Mouse (Mus musculus): ENCODE measurements around the gene Lrrc28. TPM values are rescaled to one million over a fixed set of nuclear protein-coding genes. Genes with fewer than 3 reads are reported as not detected.
A peak's percentile ranks its signal among the peaks of the same experiment; 100 is the strongest.

Lrrc28 gene
- 44.7 and 58.3 TPM in 2 replicates for polyA plus RNA-seq (2012; rRNA removed)

- peak; percentile 100 for DNase-seq (ENCODE audit: low read depth)
- peak; percentile 78; the same call in 1 of the 2 replicates for TF ChIP-seq POLR2A (IDR thresholded peaks at IDR 0.05; ENCODE audit: borderline replicate concordance, extremely low read depth, insufficient read depth, insufficient read length, poor library complexity, severe bottlenecking)
- TF ChIP-seq CTCF (IDR thresholded peaks at IDR 0.05; ENCODE audit: borderline replicate concordance, extremely low read depth, insufficient read depth, insufficient read length): no peak
Observed at GRCm38 (mm10) chr7:67644833-67645680, at the start of gene Lrrc28. Gene Lrrc28 (minus strand): TSS chr7:67645268.

GRCm38 (mm10) chr7:67692791-67693538 is 47.9 kb upstream of the Lrrc28 start:
- no peak for DNase-seq (ENCODE audit: low read depth)
- TF ChIP-seq CTCF (IDR thresholded peaks at IDR 0.05; ENCODE audit: borderline replicate concordance, extremely low read depth, insufficient read depth, insufficient read length) (no peak), POLR2A (IDR thresholded peaks at IDR 0.05; ENCODE audit: borderline replicate concordance, extremely low read depth, insufficient read depth, insufficient read length, poor library complexity, severe bottlenecking) (no peak)

- DNase-seq (ENCODE audit: low read depth): no peak
Observed at GRCm38 (mm10) chr7:67692141-67692540, 47.1 kb upstream of the Lrrc28 start.

GRCm38 (mm10) chr7:67691036-67691435 is 46.0 kb upstream of the Lrrc28 start:
- TF ChIP-seq POLR2A (IDR thresholded peaks at IDR 0.05; ENCODE audit: borderline replicate concordance, extremely low read depth, insufficient read depth, insufficient read length, poor library complexity, severe bottlenecking) (no peak), CTCF (IDR thresholded peaks at IDR 0.05; ENCODE audit: borderline replicate concordance, extremely low read depth, insufficient read depth, insufficient read length) (no peak)
- no peak for DNase-seq (ENCODE audit: low read depth)

More at GRCm38 (mm10) chr7:67692141-67692540, 47.1 kb upstream of the Lrrc28 start:
- TF ChIP-seq CTCF (IDR thresholded peaks at IDR 0.05; ENCODE audit: borderline replicate concordance, extremely low read depth, insufficient read depth, insufficient read length): no peak
- TF ChIP-seq POLR2A (IDR thresholded peaks at IDR 0.05; ENCODE audit: borderline replicate concordance, extremely low read depth, insufficient read depth, insufficient read length, poor library complexity, severe bottlenecking): no peak

DNA sequence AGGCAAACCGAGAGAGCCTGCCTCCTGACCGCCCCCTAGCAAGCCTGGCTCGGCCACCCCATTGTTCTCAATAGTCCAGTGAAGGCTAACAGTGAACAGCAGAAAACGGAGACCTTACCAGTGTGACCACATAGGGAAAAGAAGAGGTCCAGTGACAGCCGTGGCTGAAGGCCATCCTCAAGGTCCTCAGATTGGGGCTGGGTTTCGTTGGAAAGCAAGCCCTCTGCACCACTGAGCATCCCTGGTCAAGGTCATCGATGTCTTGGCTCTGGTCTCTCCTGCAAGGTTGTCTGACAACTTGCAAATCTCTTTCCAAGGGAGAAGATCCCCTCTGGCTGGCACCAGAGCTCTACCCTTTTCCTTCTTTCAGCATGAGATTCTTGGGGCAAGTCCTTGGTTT is 44.7 kb upstream of the Lrrc28 start:
- DNase-seq (ENCODE audit: low read depth): no peak

DNA sequence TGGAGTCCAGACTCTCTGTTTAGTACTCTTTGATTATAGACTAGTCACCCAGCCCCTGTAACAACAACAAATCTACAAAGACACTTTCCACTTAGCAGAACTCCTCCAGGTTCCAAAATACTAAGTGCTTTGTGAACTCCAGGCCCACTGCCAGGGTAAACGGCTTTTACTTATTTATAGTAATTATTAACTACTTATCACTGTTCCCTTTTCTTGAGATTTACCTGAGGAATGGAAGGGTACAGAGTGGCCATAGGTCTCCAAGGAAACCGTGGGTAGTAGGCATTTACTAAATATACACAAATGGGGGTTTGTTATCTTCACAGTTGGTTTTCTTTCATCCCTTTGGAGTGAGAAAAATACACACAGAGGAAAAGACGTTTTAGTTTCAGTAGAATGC is 43.2 kb upstream of the Lrrc28 start:
- TF ChIP-seq CTCF (IDR thresholded peaks at IDR 0.05; ENCODE audit: borderline replicate concordance, extremely low read depth, insufficient read depth, insufficient read length): no peak
- TF ChIP-seq POLR2A (IDR thresholded peaks at IDR 0.05; ENCODE audit: borderline replicate concordance, extremely low read depth, insufficient read depth, insufficient read length, poor library complexity, severe bottlenecking): no peak
- DNase-seq (ENCODE audit: low read depth): peak; percentile 19

More for the DNA sequence above, 44.7 kb upstream of the Lrrc28 start:
- TF ChIP-seq POLR2A (IDR thresholded peaks at IDR 0.05; ENCODE audit: borderline replicate concordance, extremely low read depth, insufficient read depth, insufficient read length, poor library complexity, severe bottlenecking) (no peak), CTCF (IDR thresholded peaks at IDR 0.05; ENCODE audit: borderline replicate concordance, extremely low read depth, insufficient read depth, insufficient read length) (no peak)

GRCm38 (mm10) chr7:67686545-67686944 is 41.5 kb upstream of the Lrrc28 start:
- no peak for DNase-seq (ENCODE audit: low read depth)
- TF ChIP-seq POLR2A (IDR thresholded peaks at IDR 0.05; ENCODE audit: borderline replicate concordance, extremely low read depth, insufficient read depth, insufficient read length, poor library complexity, severe bottlenecking) (no peak), CTCF (IDR thresholded peaks at IDR 0.05; ENCODE audit: borderline replicate concordance, extremely low read depth, insufficient read depth, insufficient read length) (no peak)

DNA sequence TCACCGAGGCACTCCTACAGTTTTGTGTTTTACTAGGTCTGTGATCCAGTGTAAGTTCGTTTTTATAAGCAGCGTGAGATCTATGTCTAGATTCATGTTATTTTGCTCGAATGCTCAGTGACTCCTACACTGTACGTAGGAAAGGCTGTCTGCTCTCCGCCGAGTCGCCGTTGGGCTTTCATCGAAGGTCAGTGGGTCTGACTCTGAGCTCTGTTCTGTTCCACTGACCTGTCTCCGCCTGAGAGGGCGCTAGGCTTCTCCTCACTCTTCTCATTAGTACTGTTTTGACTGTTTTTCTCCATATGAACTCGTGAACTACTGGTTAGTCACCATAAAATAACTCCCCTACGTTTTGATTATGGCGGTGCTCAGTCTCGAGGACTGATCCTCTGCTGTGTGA is 37.9 kb upstream of the Lrrc28 start:
- TF ChIP-seq POLR2A (IDR thresholded peaks at IDR 0.05; ENCODE audit: borderline replicate concordance, extremely low read depth, insufficient read depth, insufficient read length, poor library complexity, severe bottlenecking) (no peak), CTCF (IDR thresholded peaks at IDR 0.05; ENCODE audit: borderline replicate concordance, extremely low read depth, insufficient read depth, insufficient read length) (no peak)
- no peak for DNase-seq (ENCODE audit: low read depth)

DNA sequence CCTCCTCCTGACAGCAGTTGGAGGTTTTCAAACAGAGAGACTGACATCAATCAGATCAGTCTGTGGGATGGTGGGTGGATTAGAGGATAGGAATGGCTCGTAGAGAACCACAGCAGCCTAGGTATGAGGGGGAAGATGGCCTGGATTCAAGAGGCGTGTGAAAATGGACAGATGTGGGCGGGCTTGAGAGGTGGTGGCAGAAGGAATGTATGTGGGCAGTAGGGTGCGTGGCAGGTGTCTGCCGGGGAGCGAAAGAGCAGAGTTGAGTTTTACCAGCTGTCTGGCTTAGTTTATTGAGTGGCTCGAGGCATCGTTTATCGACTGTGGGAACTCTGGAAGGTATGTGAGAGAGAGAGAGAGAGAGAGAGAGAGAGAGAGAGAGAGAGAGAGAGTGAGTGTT is 36.0 kb upstream of the Lrrc28 start:
- no peak for DNase-seq (ENCODE audit: low read depth)
- no peak for TF ChIP-seq CTCF (IDR thresholded peaks at IDR 0.05; ENCODE audit: borderline replicate concordance, extremely low read depth, insufficient read depth, insufficient read length)

- DNase-seq (ENCODE audit: low read depth): no peak
- TF ChIP-seq POLR2A (IDR thresholded peaks at IDR 0.05; ENCODE audit: borderline replicate concordance, extremely low read depth, insufficient read depth, insufficient read length, poor library complexity, severe bottlenecking) (no peak), CTCF (IDR thresholded peaks at IDR 0.05; ENCODE audit: borderline replicate concordance, extremely low read depth, insufficient read depth, insufficient read length) (no peak)
Observed at GRCm38 (mm10) chr7:67678878-67679499, 33.9 kb upstream of the Lrrc28 start.

- DNase-seq (ENCODE audit: low read depth): no peak
- TF ChIP-seq CTCF (IDR thresholded peaks at IDR 0.05; ENCODE audit: borderline replicate concordance, extremely low read depth, insufficient read depth, insufficient read length): no peak
- no peak for TF ChIP-seq POLR2A (IDR thresholded peaks at IDR 0.05; ENCODE audit: borderline replicate concordance, extremely low read depth, insufficient read depth, insufficient read length, poor library complexity, severe bottlenecking)
Observed at GRCm38 (mm10) chr7:67673656-67674055, 28.6 kb upstream of the Lrrc28 start.
